Mouse (Mus musculus) testis, adult 10 weeks (tissue): ENCODE data around the gene Gars. TPM values are rescaled to one million over a fixed set of nuclear protein-coding genes. Genes with fewer than 3 reads are reported as not detected.

Experiments
- polyA plus RNA-seq: library from polyadenylated mRNA; stranded (reverse); fragments of 350-450 nt; fragmentation: Illumina TruSeq; extraction: RNeasy Lipid Tissue Mini Kit (QIAGEN cat#74804); gene quantifications from one replicate; pipeline ENCODE4 v1.2.3, GENCODE M21; 2014; ENCODE audit warnings: low read depth, low replicate concordance

The Gars gene
- polyA plus RNA-seq: 47.3 TPM

DNA sequence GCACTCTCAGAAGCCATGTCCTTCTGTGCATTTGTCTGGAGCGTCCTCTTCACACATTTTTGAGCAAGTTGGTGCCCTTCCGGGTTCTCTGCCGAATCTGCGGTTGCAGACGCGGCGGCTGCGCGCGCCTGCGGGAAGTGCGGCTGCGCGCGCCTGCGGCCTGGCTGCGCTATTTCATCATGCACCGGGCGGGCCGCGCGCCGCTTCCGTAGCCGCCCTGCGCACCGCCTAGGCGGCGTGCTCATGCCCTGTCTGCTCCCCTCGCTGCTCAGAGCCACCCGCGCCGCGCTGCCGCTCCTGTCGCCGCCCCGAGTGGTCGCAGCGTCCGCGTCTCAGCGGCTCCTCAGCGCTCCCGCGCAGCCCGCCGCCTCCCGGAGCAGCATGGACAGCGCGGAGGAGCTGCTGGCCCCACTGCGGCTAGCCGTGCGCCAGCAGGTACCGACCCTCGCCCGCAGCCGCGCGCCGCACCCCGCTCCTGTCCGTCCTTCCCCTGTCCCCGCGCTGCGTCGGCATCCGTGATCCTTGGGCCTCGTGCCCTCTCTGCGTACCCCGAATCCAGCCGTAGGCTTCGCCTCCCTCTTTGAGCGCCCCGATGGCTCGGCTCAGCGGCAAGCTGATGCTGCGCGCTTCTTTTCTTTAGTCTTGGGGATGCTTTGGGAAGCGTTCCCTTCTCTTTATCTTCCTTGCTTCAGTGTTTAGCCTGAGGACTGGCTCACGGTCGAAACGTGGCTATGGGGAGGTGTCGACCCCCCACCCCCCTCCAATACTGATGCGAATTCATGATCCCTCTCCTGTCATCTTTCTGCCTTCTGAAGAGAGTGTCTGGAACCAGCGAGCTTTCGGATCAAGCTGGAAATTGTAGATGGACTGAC lies at the start of gene Gars:
Gars (plus strand) TSS at position 209 of the 872 bp plus-strand sequence.

GRCm38 (mm10) chr6:54992734-54993260 lies 45.0 kb upstream of the Gars start, which contains the start of gene Ggct:
TSS of gene Ggct (minus strand) at chr6:54992950.

Other genes with a start within 250 kb of the Gars start
- 89.5 TPM for gene Znrf2, start 221.1 kb upstream of the Gars start, polyA plus RNA-seq
- gene Nod1, start 65.4 kb upstream of the Gars start, polyA plus RNA-seq: 0.31 TPM
- gene Ggct, start 45.1 kb upstream of the Gars start, polyA plus RNA-seq: 59.3 TPM
- gene Crhr2, start 95.0 kb downstream of the Gars start, polyA plus RNA-seq: not detected
- gene Inmt, start 137.0 kb downstream of the Gars start, polyA plus RNA-seq: not detected
- 33.0 TPM for gene Mindy4, start 165.4 kb downstream of the Gars start, polyA plus RNA-seq